Mouse (Mus musculus): Measurements from ENCODE around the gene Atg7.

Atg7 gene

GRCm38 (mm10) chr6:114906209-114906608, 263.3 kb downstream of the Atg7 start:
- DNase-seq: no peak

DNA sequence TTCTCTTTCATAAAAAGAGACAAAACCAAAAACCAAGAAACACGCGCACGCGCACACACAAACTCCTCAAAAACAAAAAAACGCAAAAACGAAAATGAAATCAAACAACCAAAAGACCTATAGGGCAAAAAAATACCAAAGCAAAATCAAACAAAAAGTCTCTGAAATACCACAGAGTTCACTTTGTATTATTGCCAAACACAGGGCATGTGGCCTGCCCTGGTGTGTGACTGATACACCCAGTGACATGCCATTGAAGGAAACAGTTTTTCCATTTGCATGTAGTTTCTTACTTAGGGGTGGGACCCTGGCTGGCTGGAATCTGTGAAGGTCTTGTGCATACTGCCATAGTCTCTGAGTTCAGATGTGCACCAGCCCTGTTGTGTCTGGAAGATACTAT, 264.6 kb downstream of the Atg7 start:
- no peak for DNase-seq

GRCm38 (mm10) chr6:114909801-114910200, 266.9 kb downstream of the Atg7 start:
- DNase-seq: no peak
